Mouse (Mus musculus): ENCODE measurements around the gene Mybphl.
A peak's percentile ranks its signal among the peaks of the same experiment; 100 is the strongest.

DNA sequence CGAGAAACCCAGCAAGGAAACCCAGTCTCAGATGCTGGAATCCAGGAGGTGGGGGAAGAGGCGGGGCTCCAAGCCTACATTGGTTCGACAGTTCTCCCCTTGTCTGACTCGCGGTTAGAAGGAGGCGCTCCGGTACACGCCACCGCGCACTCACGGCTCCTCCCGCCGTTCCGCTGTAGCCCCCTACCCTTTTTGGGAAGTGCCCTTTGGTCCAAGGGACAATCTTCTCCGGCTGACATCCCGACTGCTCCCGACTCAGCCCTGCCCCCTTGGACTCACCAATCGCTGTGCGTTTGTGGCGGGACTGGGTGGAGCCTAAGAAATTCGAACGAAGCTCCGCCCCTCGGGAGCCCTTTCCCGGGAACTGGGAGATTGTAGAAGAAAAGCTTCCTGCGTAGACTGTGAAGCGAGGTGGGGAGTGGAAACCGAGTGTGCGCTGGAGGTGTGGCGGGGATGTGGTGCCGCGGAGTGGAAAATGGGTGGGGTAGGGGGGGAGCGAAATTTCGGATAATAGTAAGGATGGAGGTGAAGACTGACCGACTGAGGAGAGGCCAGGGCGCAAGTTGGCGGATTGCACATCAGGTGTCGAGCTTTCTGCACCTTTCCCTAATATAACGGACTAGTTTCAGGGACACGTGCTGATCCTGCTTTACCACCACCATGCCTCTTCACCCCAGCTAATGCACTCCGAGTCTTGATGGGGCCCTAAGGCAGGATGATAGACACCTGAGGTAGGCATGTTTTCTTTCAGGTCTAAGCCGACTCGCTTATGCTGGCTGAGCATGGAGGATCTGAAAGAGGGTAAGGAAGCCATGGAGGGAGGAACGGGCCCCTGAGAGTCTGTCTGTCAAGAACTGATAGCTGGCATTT lies 19.0 kb downstream of the Mybphl start, which contains the start of gene Psrc1:
- TF ChIP-seq USF1 (IDR thresholded peaks at IDR 0.05; ENCODE audit: low read depth) (no peak), POLR2A (IDR thresholded peaks at IDR 0.05; ENCODE audit: insufficient read length, low read depth) (peak; percentile 41), TCF12 (IDR thresholded peaks at IDR 0.05; ENCODE audit: insufficient read depth, poor library complexity, severe bottlenecking) (no peak), E2F4 (IDR thresholded peaks at IDR 0.05; ENCODE audit: insufficient read depth) (peak; percentile 45), MYOD1 (IDR thresholded peaks at IDR 0.05; ENCODE audit: control insufficient read depth in 1 of 3, insufficient read length in 2 of 3, low read depth in 2 of 3) (no peak), MAX (IDR thresholded peaks at IDR 0.05; ENCODE audit: low read depth) (no peak)

Data from myocyte (in vitro differentiated cells).